Mouse (Mus musculus) kidney, postnatal 14 days (tissue): ENCODE data around the gene Zfp420.
"Not testable (repeated sequence)": the region's sequence is repeated elsewhere in the genome, so short reads cannot be mapped to it uniquely, and the experiment has no call there.

Experiments
- DNase-seq: peaks from one replicate; pipeline ENCODE4 v3.0.0; 2022; ENCODE audit warnings: mixed read lengths

Gene Zfp420

GRCm38 (mm10) chr7:29859532-29860517, at the start of gene Zfp420:
Gene Zfp420 (plus strand): TSS chr7:29859979.
- DNase-seq: peak; percentile 93

GRCm38 (mm10) chr7:29812244-29812643, 47.5 kb upstream of the Zfp420 start:
- DNase-seq: no peak

- no peak for DNase-seq
Observed at GRCm38 (mm10) chr7:29814381-29814780, 45.4 kb upstream of the Zfp420 start.

- no peak for DNase-seq
Observed at GRCm38 (mm10) chr7:29815061-29815784, 44.6 kb upstream of the Zfp420 start.

- peak; percentile 94 for DNase-seq
Observed at GRCm38 (mm10) chr7:29815910-29816429, 43.8 kb upstream of the Zfp420 start, which contains the start of gene Zfp790. Gene Zfp790 (plus strand): TSS chr7:29816114.

GRCm38 (mm10) chr7:29818619-29819254, 41.0 kb upstream of the Zfp420 start:
- DNase-seq: peak; percentile 84

- peak; percentile 21 for DNase-seq
Observed at GRCm38 (mm10) chr7:29828001-29828400, 31.8 kb upstream of the Zfp420 start.

GRCm38 (mm10) chr7:29829804-29830203, 30.0 kb upstream of the Zfp420 start:
- no peak for DNase-seq

GRCm38 (mm10) chr7:29836816-29837215, 23.0 kb upstream of the Zfp420 start:
- no peak for DNase-seq

GRCm38 (mm10) chr7:29839256-29839655, 20.5 kb upstream of the Zfp420 start:
- no peak for DNase-seq

GRCm38 (mm10) chr7:29842105-29842504, 17.7 kb upstream of the Zfp420 start:
- no peak for DNase-seq

- DNase-seq: no peak
Observed at GRCm38 (mm10) chr7:29844616-29845015, 15.2 kb upstream of the Zfp420 start.

- DNase-seq: no peak
Observed at GRCm38 (mm10) chr7:29852831-29853218, 7.0 kb upstream of the Zfp420 start.

- peak; percentile 90 for DNase-seq
Observed at GRCm38 (mm10) chr7:29853219-29853842, 6.4 kb upstream of the Zfp420 start, which contains the start of gene Zfp940. Gene Zfp940 (minus strand): TSS chr7:29853669.

- DNase-seq: no peak
Observed at GRCm38 (mm10) chr7:29861660-29862059, 1.9 kb downstream of the Zfp420 start.

GRCm38 (mm10) chr7:29874256-29874655, 14.5 kb downstream of the Zfp420 start:
- DNase-seq: no peak

GRCm38 (mm10) chr7:29877561-29877960, 17.8 kb downstream of the Zfp420 start:
- DNase-seq: not testable (repeated sequence)

- no peak for DNase-seq
Observed at GRCm38 (mm10) chr7:29880056-29880455, 20.3 kb downstream of the Zfp420 start.

GRCm38 (mm10) chr7:29880916-29881315, 21.1 kb downstream of the Zfp420 start:
- DNase-seq: no peak

GRCm38 (mm10) chr7:29890501-29890900, 30.7 kb downstream of the Zfp420 start:
- DNase-seq: no peak

- no peak for DNase-seq
Observed at GRCm38 (mm10) chr7:29892756-29893155, 33.0 kb downstream of the Zfp420 start.

GRCm38 (mm10) chr7:29898351-29898750, 38.6 kb downstream of the Zfp420 start:
- DNase-seq: no peak
